Mouse (Mus musculus) hindlimb bud, embryonic 11.5 days (tissue): Measurements from ENCODE around the gene Drg1.

Experiments used
- DNase-seq: peaks from one replicate; pipeline ENCODE4 v3.0.0-alpha.2; 2012; ENCODE audit warnings: low read depth, low spot score; ENCODE audit errors: extremely low spot score

The Drg1 gene

DNA sequence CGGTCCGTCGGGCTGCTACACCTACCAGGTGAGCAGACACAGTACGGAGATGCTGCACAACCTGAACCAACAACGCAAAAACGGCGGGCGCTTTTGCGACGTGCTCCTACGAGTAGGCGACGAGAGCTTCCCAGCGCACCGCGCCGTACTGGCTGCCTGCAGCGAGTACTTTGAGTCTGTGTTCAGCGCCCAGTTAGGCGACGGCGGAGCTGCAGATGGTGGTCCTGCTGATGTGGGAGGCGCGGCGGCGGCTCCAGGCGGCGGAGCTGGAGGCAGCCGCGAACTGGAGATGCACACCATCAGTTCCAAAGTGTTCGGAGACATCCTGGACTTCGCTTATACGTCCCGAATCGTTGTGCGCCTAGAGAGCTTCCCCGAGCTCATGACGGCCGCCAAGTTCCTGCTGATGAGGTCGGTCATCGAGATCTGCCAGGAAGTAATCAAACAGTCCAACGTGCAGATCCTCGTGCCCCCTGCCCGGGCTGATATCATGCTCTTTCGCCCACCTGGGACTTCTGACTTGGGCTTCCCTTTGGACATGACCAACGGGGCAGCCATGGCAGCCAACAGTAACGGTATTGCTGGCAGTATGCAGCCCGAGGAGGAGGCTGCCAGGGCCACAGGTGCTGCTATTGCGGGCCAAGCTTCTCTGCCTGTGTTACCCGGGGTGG, 24.6 kb upstream of the Drg1 start:
- DNase-seq: no peak

- peak; percentile 47 for DNase-seq
Observed at GRCm38 (mm10) chr11:3289803-3290639, 23.8 kb upstream of the Drg1 start.

- DNase-seq: no peak
Observed at GRCm38 (mm10) chr11:3289302-3289802, 23.1 kb upstream of the Drg1 start.

DNA sequence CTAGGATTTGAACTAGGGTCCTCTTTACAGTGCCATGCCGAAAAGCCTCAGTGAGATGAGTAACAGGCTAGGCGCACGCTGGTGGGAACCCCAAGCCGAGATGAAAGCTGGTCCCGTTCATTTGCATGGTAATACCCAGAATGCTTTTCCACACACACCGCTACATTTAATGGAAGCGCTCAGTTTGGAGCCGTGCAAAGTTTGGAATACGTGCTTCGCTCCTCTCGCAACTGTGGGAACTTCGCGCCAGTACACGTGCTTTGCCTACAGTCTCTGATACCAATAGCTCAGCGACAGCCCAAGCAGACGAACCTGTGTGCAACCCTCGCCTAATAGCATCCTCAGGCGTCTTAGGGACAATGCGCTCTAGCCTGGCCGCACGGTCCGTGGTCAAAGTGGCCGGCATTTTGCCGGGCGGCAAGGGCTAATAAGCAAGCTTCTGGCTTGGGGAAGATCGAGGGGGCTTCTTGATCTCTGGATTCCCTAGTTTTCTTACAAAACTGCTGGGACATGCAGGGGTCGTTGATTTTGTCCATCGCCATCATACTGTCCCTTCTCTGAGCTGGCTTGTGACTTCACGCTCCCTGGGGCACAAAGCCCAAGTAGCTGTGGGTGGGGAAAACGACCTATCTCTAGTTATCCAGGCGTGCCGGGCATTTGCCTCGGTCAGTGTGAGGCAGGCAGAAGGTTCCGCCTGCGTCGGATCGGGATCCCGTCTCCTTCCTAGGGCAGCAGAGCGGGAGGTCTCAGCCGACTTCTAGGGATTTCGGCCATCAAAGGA, 22.5 kb upstream of the Drg1 start, which contains the start of gene Patz1:
Patz1 (plus strand) TSS at position 354 of the 781 bp plus-strand sequence.
- peak; percentile 39 for DNase-seq

- DNase-seq: no peak
Observed at GRCm38 (mm10) chr11:3287921-3288320, 21.7 kb upstream of the Drg1 start.

DNA sequence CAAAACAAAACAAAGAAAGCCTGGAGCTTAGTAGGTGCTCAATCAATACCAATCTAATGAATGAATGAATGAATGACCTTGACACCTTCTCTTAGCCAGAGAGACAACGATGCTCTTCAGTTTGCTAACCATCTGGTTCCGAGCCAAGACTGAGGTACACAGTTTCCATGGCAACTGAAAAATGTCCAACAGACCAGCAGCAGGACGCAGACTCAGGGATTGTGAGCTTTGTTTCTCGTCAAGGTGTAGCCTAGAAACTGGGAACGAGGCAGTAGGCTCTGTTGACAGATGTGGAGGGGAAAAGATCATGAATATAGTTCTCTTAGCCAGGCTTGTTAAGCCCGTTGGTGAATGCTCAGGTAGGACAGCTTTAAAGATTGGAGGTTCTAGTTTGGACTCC, 20.9 kb upstream of the Drg1 start:
- no peak for DNase-seq

GRCm38 (mm10) chr11:3285940-3286339, 19.7 kb upstream of the Drg1 start:
- no peak for DNase-seq

- DNase-seq: no peak
Observed at GRCm38 (mm10) chr11:3283645-3284044, 17.4 kb upstream of the Drg1 start.

DNA sequence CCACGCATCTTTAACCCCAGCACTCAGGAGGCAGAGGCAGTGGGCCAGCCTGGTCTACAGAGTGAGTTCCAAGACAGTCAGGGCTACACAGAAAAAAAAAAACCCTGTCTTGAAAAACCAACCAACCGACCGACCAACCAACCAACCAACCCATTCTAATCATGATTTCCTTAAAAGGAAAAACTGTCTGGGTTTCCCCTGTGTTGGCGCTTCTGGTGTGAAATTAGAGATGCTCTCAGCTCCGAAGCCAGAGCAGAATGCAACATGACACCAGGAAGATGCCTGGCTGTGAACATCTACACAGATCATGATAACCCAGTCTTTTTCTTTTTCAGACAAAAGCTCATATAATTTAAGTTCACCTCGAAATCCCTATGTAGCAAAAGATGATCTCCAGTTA, 16.7 kb upstream of the Drg1 start:
- no peak for DNase-seq

DNA sequence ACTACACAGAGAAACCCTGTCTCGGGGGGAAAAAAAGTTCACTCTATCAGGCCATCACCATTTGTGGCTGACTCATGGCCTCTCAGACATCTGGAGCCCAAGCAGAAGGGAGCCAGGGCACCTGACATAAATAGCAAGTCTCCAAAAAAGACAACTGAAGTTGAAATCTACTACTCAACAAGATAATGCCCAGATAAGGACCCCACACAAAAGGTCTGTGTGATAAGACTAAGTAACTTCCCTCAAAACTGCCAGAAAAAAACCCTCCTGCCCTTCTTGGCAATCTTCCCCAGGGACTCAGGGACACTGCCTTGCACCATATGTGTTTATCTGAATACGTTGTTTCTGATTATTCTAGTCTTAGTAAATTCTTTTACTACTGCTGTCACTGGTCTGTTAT, 13.5 kb upstream of the Drg1 start:
- DNase-seq: no peak

GRCm38 (mm10) chr11:3278351-3278750, 12.1 kb upstream of the Drg1 start:
- no peak for DNase-seq

GRCm38 (mm10) chr11:3269241-3269640, 3.0 kb upstream of the Drg1 start:
- no peak for DNase-seq

GRCm38 (mm10) chr11:3267133-3267532, 918 bp upstream of the Drg1 start:
- no peak for DNase-seq

- DNase-seq: peak; percentile 63
Observed at GRCm38 (mm10) chr11:3265291-3266078, 730 bp downstream of the Drg1 start.

DNA sequence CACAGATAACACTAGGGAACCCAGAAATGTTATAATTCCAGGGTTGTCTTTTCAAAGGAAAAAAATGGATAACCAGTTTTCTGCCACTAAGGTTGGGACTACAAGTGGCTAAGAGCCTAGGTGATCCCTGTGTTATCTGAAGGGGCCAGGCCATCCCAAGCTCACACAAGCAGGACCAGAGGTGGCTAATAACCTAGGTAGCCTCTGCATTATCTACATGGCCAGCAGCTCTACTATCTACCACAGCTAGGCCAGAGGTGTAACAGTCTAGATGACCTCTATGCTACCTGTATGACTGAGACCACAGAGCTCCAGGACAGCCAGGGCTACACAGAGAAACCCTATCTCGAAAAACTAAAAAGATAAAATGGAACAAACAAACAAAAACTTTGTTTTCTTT, 6.7 kb downstream of the Drg1 start:
- no peak for DNase-seq

DNA sequence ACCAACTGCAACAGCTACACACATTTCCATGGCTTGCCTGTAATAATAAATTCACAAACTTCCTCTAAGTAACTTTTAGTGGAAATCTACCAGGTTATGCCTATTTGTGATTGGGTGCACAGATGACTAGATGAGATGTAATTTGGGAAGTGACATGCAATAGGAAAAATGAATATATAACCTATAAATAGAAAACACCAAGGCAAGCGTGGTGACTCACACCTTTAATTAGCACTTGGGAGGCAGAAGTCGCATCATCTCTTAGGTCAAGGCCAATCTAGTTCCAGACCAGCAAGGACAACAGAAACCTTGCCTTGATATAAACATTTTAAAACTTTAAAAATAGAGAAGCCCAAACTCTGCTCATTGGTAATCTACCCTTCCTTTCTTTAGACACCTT, 18.8 kb downstream of the Drg1 start:
- no peak for DNase-seq

DNA sequence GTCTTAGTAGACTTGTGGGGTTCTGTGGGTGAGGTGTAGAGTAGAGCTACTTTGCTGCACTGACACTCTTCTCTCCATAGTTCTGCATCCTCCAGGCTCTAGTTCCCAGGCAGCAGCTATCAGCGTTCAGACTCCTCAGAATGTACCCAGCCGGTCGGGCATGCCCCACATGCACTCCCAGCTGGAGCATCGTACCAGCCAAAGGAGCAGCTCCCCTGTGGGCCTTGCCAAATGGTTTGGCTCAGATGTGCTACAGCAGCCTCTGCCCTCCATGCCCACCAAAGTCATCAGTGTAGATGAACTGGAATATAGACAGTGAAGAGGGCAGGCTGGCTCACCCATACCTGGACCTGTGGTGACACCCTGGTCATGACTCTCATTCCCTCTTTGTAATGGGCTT, 22.4 kb downstream of the Drg1 start:
- DNase-seq: no peak

DNA sequence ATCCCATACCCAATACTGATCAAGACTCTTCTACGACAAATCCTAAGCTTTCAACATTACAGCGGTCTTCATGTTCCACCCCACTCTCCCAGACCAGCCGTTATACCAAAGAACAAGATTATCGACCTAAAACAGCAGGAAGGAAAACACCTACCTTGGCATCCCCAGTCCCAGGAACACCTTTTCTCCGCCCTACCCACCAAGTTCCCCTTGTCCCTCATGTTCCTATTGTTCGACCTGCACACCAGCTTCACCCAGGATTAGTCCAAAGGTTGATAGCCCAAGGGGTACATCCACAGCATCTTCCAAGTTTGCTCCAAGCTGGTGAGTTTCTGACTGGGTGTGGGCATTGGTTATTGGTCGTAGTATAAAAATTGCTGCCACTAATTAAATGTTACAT, 23.8 kb downstream of the Drg1 start:
- DNase-seq: no peak

DNA sequence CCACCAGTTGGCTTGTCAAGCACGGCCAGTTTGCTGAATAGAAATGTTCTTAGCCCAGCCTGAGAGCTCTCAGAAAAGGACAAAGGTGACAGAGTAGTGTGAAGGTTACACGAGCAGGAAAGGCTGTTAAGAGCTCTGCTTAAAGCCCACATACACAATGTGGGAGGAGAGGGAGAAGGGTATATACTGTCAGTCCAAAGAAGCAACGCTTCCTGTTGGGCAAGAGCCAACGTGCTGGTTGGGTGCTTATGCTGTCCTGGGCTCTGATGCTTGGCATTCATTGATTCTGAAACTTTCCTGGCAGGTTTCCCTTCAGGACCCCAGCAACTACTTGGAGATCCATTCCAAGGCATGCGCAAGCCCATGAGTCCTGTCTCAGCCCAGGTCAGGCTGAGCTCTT, 30.9 kb downstream of the Drg1 start:
- no peak for DNase-seq

DNA sequence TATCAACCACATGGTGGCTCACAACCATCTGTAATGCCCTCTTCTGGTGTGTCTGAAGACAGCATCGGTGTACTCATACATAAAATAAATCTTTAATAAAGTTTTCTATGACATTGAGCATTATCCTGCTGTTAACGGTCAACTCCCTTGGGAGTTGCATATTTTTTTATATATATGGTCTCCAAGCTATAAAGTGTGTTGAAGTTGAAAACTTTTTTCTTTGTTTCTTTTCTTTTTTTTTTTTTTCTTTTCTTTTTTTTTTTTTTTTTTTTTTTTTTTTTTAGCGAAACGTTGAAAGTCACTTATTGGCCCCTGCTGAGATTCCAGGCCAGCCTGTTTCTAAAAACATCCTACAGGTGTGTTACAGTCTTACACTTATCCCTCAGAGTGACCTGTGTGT, 32.5 kb downstream of the Drg1 start:
- no peak for DNase-seq

GRCm38 (mm10) chr11:3232248-3232647, 34.0 kb downstream of the Drg1 start:
- DNase-seq: no peak
